Mouse (Mus musculus): ENCODE data around the gene Vtcn1.
"Not testable (repeated sequence)": the region's sequence is repeated elsewhere in the genome, so short reads cannot be mapped to it uniquely, and the experiment has no call there.

The Vtcn1 gene

DNA sequence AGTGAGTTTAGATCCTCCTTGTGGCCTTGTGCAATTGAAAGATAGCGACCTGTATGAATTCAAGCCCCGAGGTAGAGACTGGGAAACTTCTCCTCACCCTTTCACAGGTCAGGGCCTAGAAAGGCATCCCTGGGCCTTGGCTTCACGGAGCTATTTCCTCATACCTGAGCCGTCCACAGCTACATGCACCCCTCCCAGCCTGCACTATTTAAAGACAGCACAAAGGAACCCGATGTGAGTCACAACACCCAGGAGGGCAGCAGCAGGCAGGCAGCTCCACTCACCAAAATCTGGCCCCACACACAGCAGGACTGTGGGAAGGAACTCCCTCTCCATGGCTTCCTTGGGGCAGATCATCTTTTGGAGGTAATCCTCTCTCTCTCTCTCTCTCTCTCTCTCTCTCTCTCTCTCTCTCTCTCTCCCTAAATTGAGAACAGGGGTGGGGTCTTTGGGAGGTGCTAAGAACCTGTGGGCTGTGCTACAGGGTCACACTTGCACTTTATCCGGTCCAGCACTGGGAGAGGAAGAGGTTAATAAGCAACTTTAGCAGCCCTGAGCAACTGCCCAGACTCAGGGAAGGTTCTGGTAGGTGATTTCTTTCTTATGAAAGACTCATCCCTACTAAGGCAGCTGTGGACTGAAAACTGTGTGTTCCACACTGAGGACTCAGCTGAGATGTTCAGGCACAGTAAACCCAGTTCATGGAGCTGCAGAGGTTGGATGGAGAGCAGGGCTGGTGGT lies at the start of gene Vtcn1:
Gene Vtcn1 (plus strand): TSS at position 235 of the 741 bp plus-strand sequence.
- DNase-seq (ENCODE audit: low spot score): no peak

DNA sequence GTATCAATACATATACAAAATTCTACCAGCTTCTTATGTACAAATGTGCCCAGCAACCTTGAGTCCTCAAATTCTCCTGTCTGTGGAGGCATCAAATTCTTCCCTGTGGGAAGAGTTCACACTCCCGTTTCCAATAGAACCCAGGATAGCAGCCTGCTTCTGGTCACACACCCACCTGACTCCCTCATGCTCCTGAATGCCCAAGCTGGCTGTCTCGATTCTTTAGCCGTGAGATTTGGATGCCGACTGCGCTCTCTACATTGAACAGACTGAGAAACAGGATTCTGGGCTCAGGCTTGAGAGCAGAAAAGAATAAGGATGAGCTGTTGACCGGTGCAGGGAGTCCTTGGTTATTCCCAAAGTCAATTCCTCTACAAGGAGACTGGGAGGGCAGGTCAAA lies 48.3 kb upstream of the Vtcn1 start:
- DNase-seq (ENCODE audit: low spot score): no peak

DNA sequence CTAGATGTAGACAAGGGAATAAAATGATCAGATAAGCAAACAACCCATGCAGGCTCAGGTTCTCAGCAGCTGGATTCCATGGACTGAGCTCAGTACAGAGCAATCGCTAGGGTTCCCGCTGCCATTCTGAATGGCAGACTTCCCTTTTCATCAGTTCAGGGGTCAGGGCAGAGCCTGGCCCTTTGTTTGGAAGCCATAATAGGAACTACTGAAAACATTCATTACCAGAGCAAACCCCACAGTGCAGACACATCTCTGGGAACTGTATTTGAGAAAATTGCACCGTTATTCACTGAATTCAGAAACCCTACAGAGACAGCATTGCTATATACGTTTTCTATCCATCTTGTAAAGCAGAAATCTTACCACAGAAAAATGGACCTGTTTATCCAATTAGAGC lies 47.7 kb upstream of the Vtcn1 start:
- peak; percentile 32 for DNase-seq (ENCODE audit: low spot score)

DNA sequence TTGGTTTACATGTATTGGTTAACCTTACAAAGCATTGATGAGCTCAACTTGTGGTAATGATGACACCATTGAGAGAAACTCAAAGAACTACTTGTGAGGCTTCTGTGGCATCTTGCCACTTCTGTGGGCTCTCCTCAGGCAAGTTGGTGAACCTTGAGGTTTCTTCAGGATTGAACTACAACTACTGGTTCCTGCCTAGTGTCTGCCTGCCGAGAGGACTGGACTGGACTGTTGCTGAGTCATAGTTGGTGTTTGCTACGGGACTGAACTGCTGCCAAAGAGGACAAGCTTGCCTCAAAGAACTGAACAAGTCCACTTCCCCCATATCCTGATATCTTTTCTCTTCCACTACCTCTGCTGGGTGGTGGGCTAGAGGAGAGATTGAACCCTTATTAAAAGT lies 39.2 kb upstream of the Vtcn1 start:
- no peak for DNase-seq (ENCODE audit: low spot score)

DNA sequence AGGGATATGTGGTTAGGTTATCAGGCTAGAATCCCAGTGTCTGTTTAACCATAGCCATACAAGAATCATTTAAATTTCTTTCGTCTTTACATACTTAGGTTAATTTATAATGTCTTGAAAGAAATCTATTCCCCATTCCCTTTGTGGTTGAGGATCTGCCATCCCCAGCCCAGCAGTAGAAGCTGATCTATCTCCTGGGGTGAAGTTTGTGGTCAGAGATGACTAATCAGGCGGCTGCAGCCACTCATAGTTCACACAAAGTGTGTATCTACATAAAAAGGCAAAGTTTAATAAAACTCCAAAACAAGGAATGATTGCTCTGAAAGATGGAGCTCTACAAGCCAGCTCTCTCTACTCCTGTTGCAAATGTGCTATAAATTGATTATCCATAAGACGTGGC lies 33.6 kb upstream of the Vtcn1 start:
- no peak for DNase-seq (ENCODE audit: low spot score)

DNA sequence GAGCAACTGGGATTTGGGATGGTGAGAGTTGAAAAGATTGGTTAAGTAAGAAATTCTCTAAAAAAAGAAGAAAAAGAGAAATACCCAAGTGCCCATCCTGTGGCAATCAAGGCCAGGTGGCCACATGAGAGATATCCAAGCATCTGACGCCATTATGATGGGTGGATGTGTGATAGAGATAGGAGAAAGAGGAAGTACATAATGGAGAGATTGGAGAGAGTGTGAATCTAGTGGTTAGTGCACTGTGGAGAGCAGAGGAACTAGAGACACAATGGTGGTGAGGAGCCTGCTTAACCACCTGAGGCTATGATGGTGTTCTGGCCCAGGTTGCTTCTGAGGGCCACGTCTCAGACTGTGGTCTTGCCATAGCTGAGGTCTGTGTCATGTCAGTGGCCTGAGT lies 31.9 kb upstream of the Vtcn1 start:
- no peak for DNase-seq (ENCODE audit: low spot score)

DNA sequence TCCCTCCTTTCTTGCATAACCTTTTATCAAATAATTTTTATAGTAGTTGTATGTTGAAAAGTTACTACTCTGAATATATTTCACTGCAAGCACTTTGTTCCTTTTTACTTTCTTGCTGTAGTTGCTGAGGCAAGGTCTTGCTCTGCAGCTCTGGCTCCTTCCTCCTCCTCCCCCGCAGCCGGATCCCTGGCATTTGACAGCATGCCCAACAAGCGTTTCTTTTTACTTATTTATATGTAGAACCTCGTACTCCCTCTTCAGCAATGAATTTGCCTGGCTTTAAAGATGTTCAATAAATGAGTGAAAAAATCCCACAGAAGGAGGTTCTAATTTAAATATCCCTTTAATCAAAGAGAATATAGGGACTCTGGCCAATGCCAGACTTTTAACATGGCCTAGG lies 28.7 kb upstream of the Vtcn1 start:
- no peak for DNase-seq (ENCODE audit: low spot score)

DNA sequence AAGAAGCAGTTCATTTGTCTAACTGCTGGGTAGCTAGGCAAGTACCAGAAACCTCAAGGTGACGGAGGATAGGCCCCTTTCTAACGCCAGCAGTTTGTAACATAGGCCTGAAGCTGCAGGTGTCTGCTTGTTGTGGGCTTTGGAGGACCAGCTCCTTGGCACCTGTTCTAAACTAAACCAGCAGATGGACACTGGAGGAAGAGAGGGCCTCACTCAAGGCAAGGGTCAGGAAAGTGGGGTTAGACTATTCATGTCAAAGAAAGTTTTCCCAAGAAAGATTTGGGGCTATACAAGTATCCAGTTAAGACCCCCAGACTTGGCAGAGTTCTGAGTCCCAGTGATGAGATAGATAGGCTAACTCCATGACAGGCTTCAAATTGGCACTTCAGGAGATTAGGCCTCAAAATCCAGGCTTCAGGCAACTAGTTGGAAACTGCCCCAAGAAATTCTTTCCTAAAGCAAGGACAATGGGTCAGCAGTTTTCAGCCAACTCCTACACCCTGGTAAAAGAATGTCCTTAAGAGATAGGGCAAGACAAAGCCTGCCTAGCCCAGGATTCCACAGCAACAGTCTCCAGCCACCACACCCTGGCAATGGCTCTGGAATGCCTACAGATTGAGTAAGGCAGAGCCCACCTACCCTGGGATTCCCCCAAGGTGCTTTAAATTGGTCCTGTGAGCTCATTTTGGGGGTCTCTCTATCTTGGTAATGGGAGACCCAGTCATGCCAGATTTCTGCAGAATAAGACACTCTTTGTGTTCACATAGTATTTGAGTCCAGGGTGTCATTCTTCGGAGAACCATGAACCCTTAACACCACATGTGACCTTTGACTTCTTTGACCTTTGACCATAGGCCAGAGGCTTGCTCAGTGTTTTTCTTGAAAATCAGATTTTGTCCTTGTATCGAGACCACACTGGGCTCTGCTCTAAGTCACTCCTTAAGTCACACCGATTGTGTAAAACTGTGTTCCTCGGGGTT lies 27.8 kb upstream of the Vtcn1 start:
- peak; percentile 75 for DNase-seq (ENCODE audit: low spot score)

DNA sequence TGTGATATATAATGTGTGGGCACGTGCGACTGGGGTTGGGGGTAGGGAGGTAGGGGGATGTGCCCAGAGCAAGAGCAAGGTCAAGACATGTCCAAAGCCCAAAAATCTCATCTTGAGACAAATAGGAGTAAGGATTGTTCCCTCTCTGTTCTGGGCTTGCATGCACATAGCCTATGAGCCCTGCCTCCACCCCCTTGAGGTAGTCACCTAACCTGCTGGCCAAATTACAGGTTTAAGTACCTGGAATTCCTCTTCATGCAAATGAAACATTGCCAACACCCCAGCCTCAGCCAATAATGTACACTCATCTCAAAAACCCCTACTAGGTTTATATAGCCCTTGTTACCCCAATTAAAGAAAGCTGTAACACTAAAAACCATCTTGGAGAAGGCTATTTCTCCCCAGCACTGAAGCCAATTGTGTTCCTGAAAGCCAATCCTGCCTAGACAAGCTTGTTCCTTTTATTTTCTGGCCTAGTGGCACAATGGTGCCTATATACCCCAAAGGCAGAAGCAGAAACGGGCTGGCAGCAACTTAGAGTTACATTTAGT lies 26.3 kb upstream of the Vtcn1 start:
- DNase-seq (ENCODE audit: low spot score): no peak

DNA sequence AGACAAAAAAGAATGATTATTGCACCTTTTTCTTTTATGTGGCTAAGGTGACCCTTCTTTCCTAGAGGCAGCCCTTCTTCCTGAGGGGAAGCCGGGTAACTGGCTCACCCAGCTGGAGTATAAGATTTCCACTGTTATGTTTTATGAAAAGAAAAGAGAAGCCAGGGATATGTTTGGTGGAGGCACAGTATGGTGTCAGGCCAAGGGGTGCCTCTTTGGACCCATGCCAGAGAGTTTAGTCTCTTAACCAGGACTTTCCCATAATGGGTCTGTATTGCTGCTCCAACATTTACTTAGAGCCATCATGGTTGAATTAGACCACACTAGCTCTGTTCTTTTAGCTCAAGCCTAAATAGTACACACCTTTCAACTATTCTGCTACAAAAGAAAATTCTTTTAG lies 20.3 kb upstream of the Vtcn1 start:
- DNase-seq (ENCODE audit: low spot score): no peak

DNA sequence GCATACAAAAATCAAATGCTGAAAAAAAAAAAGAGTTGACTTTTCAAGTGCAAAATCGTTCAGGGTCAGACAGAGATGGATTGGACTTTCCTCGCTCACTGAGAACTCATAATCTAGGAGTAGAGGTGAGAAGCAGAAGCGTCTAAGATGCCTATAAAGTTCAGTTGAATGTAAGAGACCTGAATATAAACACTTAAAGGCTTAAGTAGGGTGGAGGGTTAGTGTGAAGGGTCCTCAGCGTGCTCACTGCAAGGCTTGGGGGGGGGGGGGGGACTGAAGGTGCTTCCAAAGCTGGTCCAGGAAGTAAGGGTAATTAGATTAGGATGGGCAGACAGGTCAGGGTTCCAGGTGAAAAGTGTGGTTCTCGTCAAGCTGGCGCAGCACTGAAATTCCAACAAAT lies 19.3 kb upstream of the Vtcn1 start:
- DNase-seq (ENCODE audit: low spot score): no peak

DNA sequence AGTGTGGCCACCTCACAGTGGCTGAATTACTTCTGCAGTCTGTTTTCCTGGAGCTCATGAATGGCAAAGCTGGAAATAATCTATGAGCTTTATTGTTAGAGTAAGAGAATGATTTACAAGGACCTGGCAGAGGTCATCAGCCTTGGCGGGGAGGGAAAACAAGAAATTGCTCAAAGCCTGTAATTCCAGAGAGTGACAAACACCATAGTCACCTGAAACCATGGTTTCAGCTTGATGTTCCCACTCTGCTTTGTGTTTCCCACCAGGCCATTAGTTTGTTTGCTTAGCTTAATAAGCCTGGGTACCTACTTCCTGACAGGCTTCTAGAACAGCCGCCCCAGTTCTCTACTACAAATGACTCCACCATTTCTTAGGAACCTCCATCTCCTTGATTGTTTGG lies 14.8 kb upstream of the Vtcn1 start:
- DNase-seq (ENCODE audit: low spot score): no peak

DNA sequence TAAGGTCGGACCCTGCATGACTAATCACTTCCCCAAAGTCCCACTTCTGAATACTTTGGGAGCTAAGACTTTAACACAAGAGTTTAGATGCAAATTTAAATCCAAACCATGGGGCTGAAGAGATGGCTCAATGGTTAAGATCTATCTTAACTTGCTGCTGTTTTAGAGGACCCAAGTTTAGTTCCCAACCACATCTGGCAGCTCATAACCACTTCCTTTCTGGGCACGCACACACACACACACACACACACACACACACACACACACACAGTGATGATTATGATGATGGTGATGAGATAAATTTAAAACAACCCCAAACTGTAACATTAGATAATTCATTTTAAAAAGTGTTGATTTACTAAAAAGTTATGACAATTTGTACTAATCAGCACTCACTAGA lies 13.4 kb upstream of the Vtcn1 start:
- DNase-seq (ENCODE audit: low spot score): no peak

DNA sequence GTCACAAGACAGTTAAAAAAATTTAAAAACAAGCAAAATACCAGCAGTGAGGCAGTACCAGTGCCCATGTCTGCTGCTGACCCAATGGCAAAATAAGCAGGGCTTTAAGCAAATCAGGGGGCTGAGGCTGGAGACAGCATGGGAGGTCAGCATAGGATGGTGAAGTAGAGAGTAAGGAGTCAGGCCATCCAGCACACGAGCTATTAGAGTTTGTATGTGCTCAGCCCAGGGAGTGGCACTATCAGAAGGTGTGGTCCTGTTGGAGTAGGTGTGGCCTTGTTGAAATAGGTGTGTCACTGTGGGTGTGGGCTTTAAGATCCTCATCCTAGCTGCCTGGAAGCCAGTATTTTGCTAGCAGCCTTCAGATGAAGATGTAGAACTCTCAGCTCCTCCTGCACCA lies 9.8 kb upstream of the Vtcn1 start:
- not testable (repeated sequence) for DNase-seq (ENCODE audit: low spot score)

DNA sequence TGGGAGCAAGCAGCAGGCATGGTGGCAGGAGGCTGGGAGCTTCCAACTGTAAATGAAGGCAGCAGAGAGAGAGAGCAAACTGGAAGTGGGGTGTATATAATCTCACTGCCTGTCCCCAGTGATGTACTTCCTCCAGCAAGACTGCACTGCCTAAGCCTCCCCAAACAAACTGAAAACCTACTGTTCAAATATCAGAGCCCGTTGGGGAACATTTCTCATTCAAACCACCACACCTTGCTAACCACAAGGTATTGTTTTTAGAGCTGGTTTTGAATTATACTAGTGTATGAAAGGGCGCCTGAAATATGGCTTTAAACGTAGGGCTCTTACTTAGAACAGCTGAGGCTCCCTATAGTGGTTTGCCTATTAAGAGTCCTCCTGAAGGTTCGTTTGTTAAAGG lies 6.5 kb upstream of the Vtcn1 start:
- no peak for DNase-seq (ENCODE audit: low spot score)

DNA sequence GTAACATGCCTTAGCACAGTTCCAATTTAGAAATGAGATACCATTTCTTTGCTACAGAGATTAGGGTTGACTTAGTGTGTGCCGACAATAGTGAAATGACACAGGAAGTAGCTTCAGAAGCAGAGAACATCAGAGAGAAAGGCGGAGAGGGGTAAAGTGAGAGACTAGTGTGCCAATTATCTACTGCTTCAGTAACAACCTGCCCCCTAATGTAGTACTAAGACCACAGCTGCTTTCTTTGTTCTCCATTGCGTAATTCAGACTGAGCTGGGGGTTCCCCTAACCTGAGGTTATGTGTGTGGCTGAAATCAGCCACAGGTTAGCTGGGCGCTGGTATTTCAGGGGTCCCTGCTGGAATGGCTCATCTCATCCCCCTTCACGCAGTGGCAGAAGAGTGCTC lies 5.7 kb upstream of the Vtcn1 start:
- DNase-seq (ENCODE audit: low spot score): no peak

DNA sequence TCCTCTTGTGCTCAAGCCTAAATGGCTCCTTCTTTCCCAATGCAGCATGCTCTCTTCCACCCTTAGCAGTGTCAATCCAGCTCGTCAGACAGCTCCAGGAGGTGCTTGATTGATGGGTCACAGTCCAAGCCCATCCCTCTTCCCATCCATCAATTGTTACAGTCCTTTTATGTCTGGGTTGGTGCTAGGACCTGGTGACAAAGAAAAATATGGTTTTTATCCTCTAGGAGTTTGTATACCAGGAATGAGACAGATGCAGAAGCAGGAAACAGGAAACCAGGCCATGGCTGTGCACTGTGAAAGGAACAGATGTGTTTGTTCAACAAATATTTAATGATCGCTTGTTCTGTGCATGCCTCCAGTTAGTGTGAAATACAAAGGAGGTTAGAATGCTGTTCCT lies 4.4 kb upstream of the Vtcn1 start:
- peak; percentile 32 for DNase-seq (ENCODE audit: low spot score)

DNA sequence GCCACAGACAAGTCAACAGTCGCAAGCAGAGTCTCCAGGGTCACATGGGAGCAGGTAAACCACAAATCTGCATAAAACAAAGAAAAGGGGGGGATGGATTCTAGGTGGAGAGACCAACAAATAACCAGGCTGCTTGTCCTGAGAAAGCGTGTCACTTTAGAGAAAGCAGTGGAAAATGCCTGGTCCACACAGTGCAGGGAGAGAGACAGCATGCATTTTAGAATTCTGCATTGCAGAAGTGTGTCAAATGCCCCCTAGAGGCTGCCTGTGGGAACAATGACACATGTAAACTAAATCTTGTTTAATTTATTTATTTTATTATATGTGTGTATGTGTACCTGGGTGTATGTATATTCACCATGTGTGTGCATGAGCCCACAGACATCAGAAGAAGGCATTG lies 4.0 kb upstream of the Vtcn1 start:
- DNase-seq (ENCODE audit: low spot score): peak; percentile 40

DNA sequence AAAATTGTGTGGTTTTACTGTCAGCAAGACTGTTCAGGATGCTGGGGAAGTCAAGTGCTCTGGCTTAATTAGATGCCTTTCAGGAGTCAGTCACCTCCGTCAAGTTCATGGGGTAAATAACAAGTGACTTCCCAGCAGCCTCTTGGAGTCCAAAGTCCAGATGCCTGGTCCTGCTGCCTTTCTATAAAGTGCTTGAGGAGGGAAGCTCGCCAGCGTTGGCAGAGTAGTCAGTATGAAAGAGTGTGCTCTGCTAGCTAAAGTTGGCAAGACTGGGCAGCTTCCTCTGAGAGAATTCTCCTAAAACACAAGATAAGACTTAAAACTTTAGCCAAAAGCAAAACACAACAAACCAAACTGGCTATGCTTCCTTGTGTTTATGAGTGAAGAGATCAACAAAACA lies 18.5 kb downstream of the Vtcn1 start:
- no peak for DNase-seq (ENCODE audit: low spot score)

DNA sequence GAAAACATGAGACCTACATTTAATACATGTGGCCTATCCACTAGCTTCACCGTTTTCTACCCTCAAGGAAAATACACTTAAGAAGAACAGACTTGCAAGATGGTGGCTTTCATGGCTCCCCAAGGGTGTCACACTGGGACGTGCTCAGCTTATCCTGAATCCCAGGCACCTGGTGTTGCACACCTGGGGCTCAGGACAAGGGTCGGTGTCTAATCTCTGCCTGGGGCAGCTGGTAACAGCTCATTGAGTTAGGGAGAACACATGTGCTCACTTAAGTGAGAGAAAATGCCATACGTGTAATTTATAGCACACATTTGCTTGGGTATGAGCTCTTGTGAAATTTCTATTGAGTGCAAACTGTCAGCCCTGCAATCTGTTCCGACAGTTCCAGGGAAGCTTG lies 19.1 kb downstream of the Vtcn1 start:
- DNase-seq (ENCODE audit: low spot score): no peak

DNA sequence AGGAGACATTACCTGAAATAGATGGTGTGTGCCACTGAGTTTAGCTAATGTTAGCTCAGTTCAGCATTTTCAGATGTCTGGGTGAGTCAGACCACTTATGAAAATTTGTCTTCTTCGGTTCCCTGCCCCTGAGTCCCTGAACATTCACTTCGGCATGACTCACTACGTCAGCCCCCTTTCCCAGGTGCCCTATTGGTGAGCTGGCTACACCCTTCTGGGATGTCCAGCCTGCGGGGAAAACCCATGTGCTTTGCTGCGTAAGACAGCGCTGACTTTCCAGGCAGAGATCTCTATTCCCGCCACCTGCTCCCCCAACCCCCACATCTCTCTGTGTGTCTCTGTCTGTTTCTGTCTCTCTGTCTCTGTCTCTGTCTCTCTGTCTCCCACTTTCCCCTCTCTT lies 23.1 kb downstream of the Vtcn1 start:
- no peak for DNase-seq (ENCODE audit: low spot score)

DNA sequence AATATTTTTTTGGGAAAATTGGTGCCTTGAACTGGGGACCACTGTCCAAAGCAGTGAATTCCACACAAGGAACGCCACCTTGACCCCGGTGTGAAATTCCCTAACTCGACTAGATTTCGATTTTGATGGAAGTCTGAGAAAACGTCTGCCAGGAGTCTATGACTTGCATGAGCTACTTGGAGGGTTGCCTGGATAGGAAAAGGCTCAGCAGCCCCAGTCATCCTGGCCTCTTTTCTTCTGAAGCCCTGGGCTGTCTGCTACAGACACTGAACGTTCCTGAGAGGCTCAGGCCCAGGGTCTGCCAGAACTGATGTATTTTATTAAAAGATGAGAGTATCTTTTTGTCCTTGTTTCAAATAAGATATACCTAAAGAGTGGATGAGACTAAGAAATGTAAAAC lies 25.2 kb downstream of the Vtcn1 start:
- DNase-seq (ENCODE audit: low spot score): no peak

All from embryo, embryonic 10 days (tissue).